Mouse (Mus musculus): Measurements from ENCODE around the gene Chga.

GRCm38 (mm10) chr12:102565086-102565485 lies 10.3 kb downstream of the Chga start:
- no peak for TF ChIP-seq CTCF (IDR thresholded peaks at IDR 0.05; ENCODE audit: borderline replicate concordance, extremely low read depth, insufficient read depth, insufficient read length)
- TF ChIP-seq POLR2A (IDR thresholded peaks at IDR 0.05; ENCODE audit: borderline replicate concordance, extremely low read depth, insufficient read depth, insufficient read length, poor library complexity, severe bottlenecking): no peak
